Mouse (Mus musculus): ENCODE measurements around the gene Clybl.

- TF ChIP-seq POLR2A (IDR thresholded peaks at IDR 0.05; ENCODE audit: low read depth, low read length) (no peak), CTCF (conservative IDR thresholded peaks at IDR 0.05; ENCODE audit: insufficient read depth, insufficient read length, low read depth, low read length) (no peak)
Measured at GRCm38 (mm10) chr14:122338784-122339183, 157.3 kb downstream of the Clybl start.
